Mouse (Mus musculus) embryonic stem cell, embryonic (primary cell): ENCODE results near the gene Mical3.

Source experiments
- CTCF ChIA-PET, 4 experiments: fragments of 300-600 bp in 2 of 4; fragments of 350-600 bp in 2 of 4; sonication (Branson Sonifier 250); formaldehyde crosslinking; loops; one replicate each; lab custom pipeline; 2022; ENCODE audit warnings: inconsistent platforms in 2 of 4; lab: Charles Lee
- POLR2A ChIA-PET, 4 experiments: fragments of 300-600 bp in 2 of 4; fragments of 350-600 bp in 2 of 4; sonication (Branson Sonifier 250); formaldehyde crosslinking; loops; one replicate each; lab custom pipeline; 2022; ENCODE audit warnings: antibody characterized with exemption in 4 of 4, inconsistent platforms in 1 of 4; lab: Charles Lee

Mical3 gene

GRCm38 (mm10) chr6:121087127-121087526, 43.7 kb downstream of the Mical3 start:
- ChIA-PET CTCF (interaction anchor here in 1 of 4 experiments (0.6 kb wide), 1 partner anchor 107 kb away, joined by 6 read pairs; no protein-coding TSS in a partner anchor), POLR2A (interaction anchor here in 3 of 4 experiments (0.7 to 4.3 kb wide), 9 partner anchors 9 to 184 kb away, joined by 3 to 23 read pairs (median 5); no protein-coding TSS in a partner anchor)

DNA sequence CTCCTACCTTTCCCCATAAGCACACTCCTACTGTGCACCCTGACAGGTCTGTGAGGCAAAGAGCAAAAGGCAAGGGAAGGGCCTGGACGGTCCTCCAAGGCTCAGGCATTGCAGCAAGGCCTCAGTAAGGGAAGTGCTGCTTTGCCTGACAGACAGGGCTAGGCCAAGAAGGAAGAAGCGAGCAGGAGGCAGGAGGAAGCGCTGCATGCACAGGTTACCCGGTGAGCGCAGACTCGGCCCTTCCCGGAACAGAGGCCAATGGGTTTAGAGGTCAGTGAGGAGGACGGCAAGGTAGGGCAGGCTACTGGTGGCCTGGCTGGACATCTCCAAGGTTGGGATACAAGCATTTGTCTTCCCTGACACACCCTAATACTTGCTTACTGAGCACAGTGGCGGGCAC, 44.6 kb downstream of the Mical3 start:
- POLR2A ChIA-PET, result interaction anchor here in 2 of 4 experiments (1.0 to 1.7 kb wide), 2 partner anchors 9 kb away, joined by 3 to 4 read pairs; no protein-coding TSS in a partner anchor
- CTCF ChIA-PET, result no interaction called here

GRCm38 (mm10) chr6:121084050-121084480, 46.7 kb downstream of the Mical3 start:
- ChIA-PET CTCF (no interaction called here), POLR2A (interaction anchor here in 2 of 4 experiments (1.0 to 1.8 kb wide), 5 partner anchors 8 to 20 kb away, joined by 3 to 5 read pairs (median 3); no protein-coding TSS in a partner anchor)

DNA sequence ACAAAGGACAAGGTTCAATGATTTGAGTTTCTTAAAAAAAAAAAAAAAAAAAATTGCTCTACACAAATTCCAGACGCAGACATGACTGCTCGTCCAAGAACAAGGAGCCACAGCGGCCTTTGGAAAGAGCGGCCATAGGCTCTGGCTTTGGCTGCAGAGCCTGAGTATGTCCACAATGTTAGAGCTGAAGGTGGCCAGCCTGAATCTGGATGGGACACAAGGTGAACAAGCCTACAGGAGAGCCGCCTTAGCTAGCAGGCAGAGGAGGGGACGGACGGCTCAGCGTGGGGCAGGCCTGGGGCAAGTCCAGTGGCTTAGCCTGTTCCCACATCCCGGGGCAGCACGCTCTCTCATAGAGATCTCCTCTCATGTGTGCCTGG, 48.7 kb downstream of the Mical3 start:
- POLR2A ChIA-PET, result interaction anchor here (0.6 to 2.4 kb wide), 18 partner anchors 9 to 551 kb away, joined by 3 to 14 read pairs (median 4); partner anchors contain the start of genes Atp6v1e1 (in 2 of the 4) and Hdhd5 (in 1 of the 4)
- CTCF ChIA-PET, result interaction anchor here in 2 of 4 experiments (0.6 to 1.1 kb wide), 3 partner anchors 9 to 48 kb away, joined by 3 to 7 read pairs (median 7); no protein-coding TSS in a partner anchor

DNA sequence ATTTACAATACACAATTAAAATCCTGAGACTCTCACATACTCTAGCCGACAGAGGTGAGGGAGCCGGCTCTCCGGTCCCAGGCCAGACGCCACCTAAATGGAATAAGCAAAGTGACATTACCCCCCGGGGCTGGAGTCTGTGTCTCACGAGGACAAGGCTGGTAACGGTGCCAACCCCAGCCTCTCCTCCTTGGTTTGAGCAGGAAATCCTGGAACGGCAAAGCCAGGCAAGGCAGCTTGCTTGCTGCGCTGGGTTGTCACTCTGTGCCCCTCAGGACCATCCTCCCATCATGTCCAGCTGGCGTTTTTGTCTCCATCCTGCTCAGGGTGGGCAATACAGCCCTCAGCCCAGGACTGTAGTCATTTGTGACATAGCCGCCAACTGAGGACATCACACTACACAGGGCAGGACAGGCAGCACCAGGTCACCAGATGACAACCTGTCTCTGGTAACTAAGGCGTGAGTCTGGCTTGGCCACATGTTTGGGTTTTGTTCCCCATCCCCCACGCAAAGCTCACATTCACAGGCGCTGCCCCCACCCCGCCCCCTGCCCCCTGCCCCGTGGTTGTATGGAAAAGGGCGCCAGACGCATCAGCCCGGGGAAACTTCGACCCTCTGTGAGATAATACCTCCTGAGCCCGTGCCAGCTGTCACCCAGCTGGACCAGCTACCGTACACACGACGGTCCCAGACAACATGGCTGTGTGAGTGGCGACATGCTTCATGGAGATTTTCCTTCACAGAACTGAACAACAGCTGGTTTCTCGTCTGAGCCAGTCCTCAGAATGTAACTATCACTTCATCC, 49.3 kb downstream of the Mical3 start:
- POLR2A ChIA-PET, result interaction anchor here in 3 of 4 experiments (0.6 to 2.4 kb wide), 16 partner anchors 8 to 551 kb away, joined by 3 to 14 read pairs (median 4); partner anchors contain the start of genes Atp6v1e1 (in 2 of the 3) and Hdhd5 (in 1 of the 3)
- CTCF ChIA-PET, result interaction anchor here in 2 of 4 experiments (0.7 to 1.1 kb wide), 2 partner anchors 8 to 16 kb away, joined by 3 to 7 read pairs; no protein-coding TSS in a partner anchor

DNA sequence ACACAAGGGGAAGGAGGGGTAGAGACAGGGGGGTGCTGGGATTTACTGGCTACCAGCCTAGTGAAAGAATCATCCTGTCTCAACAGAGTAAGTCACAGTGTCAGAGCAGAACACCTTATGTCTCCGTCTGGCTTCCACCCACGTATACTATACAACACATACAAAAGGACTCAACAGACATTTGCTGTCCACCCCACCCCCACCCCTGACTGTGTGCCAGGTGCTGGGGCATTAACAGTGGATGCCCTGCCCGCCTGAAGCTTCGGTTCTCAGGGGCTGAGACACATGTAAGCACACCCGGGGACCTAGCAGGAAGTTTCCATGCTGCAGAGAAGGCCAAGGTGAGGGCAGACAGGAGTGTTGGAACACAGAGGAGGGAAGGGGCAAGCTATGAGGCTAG, 52.6 kb downstream of the Mical3 start:
- ChIA-PET CTCF (interaction anchor here in 1 of 4 experiments (0.6 kb wide), 1 partner anchor 109 kb away, joined by 4 read pairs; no protein-coding TSS in a partner anchor), POLR2A (interaction anchor here in 2 of 4 experiments (0.9 to 2.9 kb wide), 7 partner anchors 9 to 69 kb away, joined by 3 to 25 read pairs (median 4); no protein-coding TSS in a partner anchor)

- ChIA-PET CTCF (interaction anchor here in 1 of 4 experiments (1.1 kb wide), 1 partner anchor 13 kb away, joined by 3 read pairs; no protein-coding TSS in a partner anchor), POLR2A (interaction anchor here in 3 of 4 experiments (0.5 to 2.9 kb wide), 20 partner anchors 9 to 1626 kb away, joined by 3 to 25 read pairs (median 5); no protein-coding TSS in a partner anchor)
These were observed 53.8 kb downstream of the Mical3 start for GRCm38 (mm10) chr6:121076929-121077566.

GRCm38 (mm10) chr6:121075763-121076162, 55.0 kb downstream of the Mical3 start:
- CTCF ChIA-PET, result no interaction called here
- POLR2A ChIA-PET, result interaction anchor here in 1 of 4 experiments (0.7 kb wide), 2 partner anchors 9 to 29 kb away, joined by 3 read pairs; no protein-coding TSS in a partner anchor

- CTCF ChIA-PET, result interaction anchor here in 2 of 4 experiments (0.5 to 0.6 kb wide), 3 partner anchors 9 to 230 kb away, joined by 3 to 7 read pairs (median 6); no protein-coding TSS in a partner anchor
These were observed 57.5 kb downstream of the Mical3 start for GRCm38 (mm10) chr6:121073312-121073711.

DNA sequence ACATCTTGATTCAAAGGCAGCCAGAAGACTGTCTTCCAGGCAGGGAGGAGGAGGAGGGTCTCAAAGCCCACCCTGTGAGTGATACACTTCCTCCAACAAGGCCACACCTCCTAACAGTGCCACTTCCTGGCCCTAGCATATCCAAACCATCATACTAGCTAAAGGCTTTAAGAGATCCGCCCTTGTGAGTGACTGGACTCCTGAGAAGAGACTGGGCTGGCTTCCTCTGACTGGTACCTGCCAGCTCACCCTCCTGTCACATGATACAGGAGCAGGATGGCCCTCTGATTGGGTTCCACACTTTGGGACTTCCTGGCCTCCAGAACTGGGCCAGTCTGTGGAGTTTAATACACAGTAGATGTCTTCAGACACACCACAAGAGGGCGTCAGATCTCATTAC, 58.2 kb downstream of the Mical3 start:
- CTCF ChIA-PET, result interaction anchor here in 1 of 4 experiments (0.9 kb wide), 1 partner anchor 59 kb away, joined by 3 read pairs; no protein-coding TSS in a partner anchor
- POLR2A ChIA-PET, result interaction anchor here in 2 of 4 experiments (0.9 to 1.6 kb wide), 2 partner anchors 8 to 10 kb away, joined by 4 to 5 read pairs; no protein-coding TSS in a partner anchor

More at GRCm38 (mm10) chr6:121073312-121073711, 57.5 kb downstream of the Mical3 start:
- POLR2A ChIA-PET, result interaction anchor here in 1 of 4 experiments (0.7 to 1.6 kb wide), 2 partner anchors 9 to 42 kb away, joined by 3 to 5 read pairs; no protein-coding TSS in a partner anchor

GRCm38 (mm10) chr6:121070584-121071230, 60.1 kb downstream of the Mical3 start:
- ChIA-PET POLR2A (interaction anchor here in 2 of 4 experiments (1.0 to 1.5 kb wide), 2 partner anchors 11 to 40 kb away, joined by 3 read pairs; no protein-coding TSS in a partner anchor), CTCF (no interaction called here)

DNA sequence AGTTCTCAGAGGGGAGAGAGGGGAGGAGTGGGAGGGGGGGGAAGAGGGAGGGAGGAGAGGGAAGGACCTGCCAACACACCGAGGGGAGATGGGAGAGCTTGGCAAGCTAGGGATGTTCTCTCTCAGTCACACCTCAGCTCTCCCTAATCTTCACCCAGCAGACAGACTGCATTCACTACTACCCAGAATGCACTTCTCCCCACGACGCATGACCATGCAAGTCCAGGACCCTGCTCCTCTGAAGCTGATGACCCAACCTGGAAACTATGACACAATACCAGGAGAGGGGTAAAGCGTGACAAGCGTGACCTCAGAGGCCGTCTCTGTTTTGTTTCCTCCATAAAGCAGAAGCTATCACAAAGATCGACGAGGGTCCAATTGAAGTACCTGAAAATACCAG, 61.6 kb downstream of the Mical3 start:
- ChIA-PET POLR2A (interaction anchor here in 2 of 4 experiments (0.5 to 1.5 kb wide), 4 partner anchors 10 to 1481 kb away, joined by 3 read pairs; no protein-coding TSS in a partner anchor), CTCF (interaction anchor here in 2 of 4 experiments (0.5 kb wide), 2 partner anchors 464 kb away, joined by 4 to 8 read pairs; no protein-coding TSS in a partner anchor)

DNA sequence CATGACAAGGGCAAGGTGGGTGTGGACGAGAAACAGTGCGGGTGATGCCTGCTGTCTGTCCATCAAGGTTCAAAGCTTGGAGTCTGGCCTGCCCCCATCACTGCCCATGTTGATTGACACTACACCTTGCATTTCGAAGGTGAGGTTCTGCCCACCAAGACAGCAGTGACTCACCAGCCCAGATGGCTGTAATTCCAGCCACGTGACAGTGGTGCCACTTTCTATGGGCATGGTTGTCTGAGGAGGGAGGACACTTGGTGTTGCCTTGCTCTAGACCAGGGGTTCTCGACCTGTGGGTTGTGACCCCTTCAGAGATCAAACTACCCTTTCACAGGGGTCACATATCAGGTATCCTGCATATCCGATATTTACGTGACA, 62.7 kb downstream of the Mical3 start:
- ChIA-PET POLR2A (interaction anchor here in 1 of 4 experiments (1.1 kb wide), 2 partner anchors 9 to 12 kb away, joined by 3 to 4 read pairs; no protein-coding TSS in a partner anchor), CTCF (no interaction called here)

DNA sequence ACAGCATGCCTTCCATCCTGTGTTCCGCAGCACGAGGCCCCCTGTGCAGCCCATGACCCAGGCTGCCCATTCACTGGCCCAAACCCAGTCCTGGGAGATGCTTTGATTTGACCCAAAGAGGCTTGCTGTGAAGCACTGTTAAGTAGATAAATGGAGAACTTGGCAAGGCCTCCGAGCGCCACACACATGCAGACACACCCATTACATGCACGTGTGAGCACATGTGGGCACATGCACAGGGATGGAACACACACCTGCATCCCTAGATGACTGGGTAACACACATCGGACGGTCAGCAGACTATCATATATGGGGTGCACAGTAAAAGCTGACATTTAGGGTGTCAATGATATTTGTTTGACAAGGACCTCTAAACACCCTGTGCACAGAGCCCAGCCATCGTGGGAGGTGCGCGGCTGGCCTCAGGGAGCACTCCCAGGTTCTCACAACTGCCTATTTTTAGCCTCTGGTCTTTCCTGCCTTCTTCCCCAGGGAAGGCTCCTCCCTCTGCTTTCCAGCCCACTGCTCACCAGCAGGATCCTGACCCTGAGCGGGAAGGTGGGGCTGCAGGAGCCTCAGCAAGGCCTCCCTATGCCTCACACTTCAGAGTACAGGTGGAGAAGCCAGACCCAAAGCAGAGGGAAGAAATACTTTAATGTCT, 63.2 kb downstream of the Mical3 start:
- CTCF ChIA-PET, result no interaction called here
- POLR2A ChIA-PET, result interaction anchor here in 2 of 4 experiments (1.1 to 3.8 kb wide), 5 partner anchors 10 to 164 kb away, joined by 3 to 25 read pairs (median 4); partner anchors contain the start of gene Bid (in 1 of the 2)

- ChIA-PET POLR2A (interaction anchor here in 3 of 4 experiments (1.0 to 3.8 kb wide), 8 partner anchors 10 to 163 kb away, joined by 3 to 25 read pairs (median 5); partner anchors contain the start of gene Bid (in 1 of the 3)), CTCF (no interaction called here)
These were observed 64.0 kb downstream of the Mical3 start for GRCm38 (mm10) chr6:121066761-121067160.

- ChIA-PET CTCF (interaction anchor here in 3 of 4 experiments (0.6 to 1.6 kb wide), 10 partner anchors 13 to 161 kb away, joined by 3 to 8 read pairs (median 3); partner anchors contain the start of gene Mical3 (in 1 of the 3)), POLR2A (interaction anchor here (0.6 to 3.8 kb wide), 38 partner anchors 8 to 468 kb away, joined by 3 to 25 read pairs (median 4); no protein-coding TSS in a partner anchor)
These were observed 66.3 kb downstream of the Mical3 start for GRCm38 (mm10) chr6:121064356-121065015.
